Mouse (Mus musculus) retina, postnatal 1 day (tissue): ENCODE results near the gene Adora2a.
"Not testable (repeated sequence)": the region's sequence is repeated elsewhere in the genome, so short reads cannot be mapped to it uniquely, and the experiment has no call there.

Source experiments
- DNase-seq: peaks from one replicate; pipeline ENCODE4 v3.0.0-alpha.2; 2012

Adora2a gene

GRCm38 (mm10) chr10:75316872-75316907 is at the start of gene Adora2a:
TSS of gene Adora2a (plus strand) at chr10:75316877.
- DNase-seq, result no peak

- DNase-seq, result no peak
Observed at GRCm38 (mm10) chr10:75273020-75273419, 43.7 kb upstream of the Adora2a start.

- DNase-seq, result no peak
Observed at GRCm38 (mm10) chr10:75276427-75277013, 40.2 kb upstream of the Adora2a start.

- peak; percentile 32 for DNase-seq
Observed at GRCm38 (mm10) chr10:75277501-75277900, 39.2 kb upstream of the Adora2a start.

GRCm38 (mm10) chr10:75282648-75283047 is 34.0 kb upstream of the Adora2a start:
- DNase-seq, result no peak

- DNase-seq, result no peak
Observed at GRCm38 (mm10) chr10:75283821-75284220, 32.9 kb upstream of the Adora2a start.

- DNase-seq, result no peak
Observed at GRCm38 (mm10) chr10:75288579-75288978, 28.1 kb upstream of the Adora2a start.

GRCm38 (mm10) chr10:75289392-75289791 is 27.3 kb upstream of the Adora2a start:
- no peak for DNase-seq

GRCm38 (mm10) chr10:75290650-75291049 is 26.0 kb upstream of the Adora2a start:
- DNase-seq, result no peak

- no peak for DNase-seq
Observed at GRCm38 (mm10) chr10:75291338-75291737, 25.3 kb upstream of the Adora2a start.

- DNase-seq, result not testable (repeated sequence)
Observed at GRCm38 (mm10) chr10:75292206-75292605, 24.5 kb upstream of the Adora2a start.

GRCm38 (mm10) chr10:75293288-75293687 is 23.4 kb upstream of the Adora2a start:
- no peak for DNase-seq

GRCm38 (mm10) chr10:75294362-75294761 is 22.3 kb upstream of the Adora2a start:
- no peak for DNase-seq

- no peak for DNase-seq
Observed at GRCm38 (mm10) chr10:75294926-75295325, 21.8 kb upstream of the Adora2a start.

GRCm38 (mm10) chr10:75298608-75299007 is 18.1 kb upstream of the Adora2a start:
- DNase-seq, result no peak

GRCm38 (mm10) chr10:75299785-75300418 is 16.8 kb upstream of the Adora2a start:
- no peak for DNase-seq

GRCm38 (mm10) chr10:75301195-75301806 is 15.4 kb upstream of the Adora2a start:
- DNase-seq, result no peak

GRCm38 (mm10) chr10:75301937-75302336 is 14.7 kb upstream of the Adora2a start:
- no peak for DNase-seq

- DNase-seq, result no peak
Observed at GRCm38 (mm10) chr10:75302536-75302935, 14.1 kb upstream of the Adora2a start.

- DNase-seq, result no peak
Observed at GRCm38 (mm10) chr10:75303324-75304048, 13.2 kb upstream of the Adora2a start.

GRCm38 (mm10) chr10:75304049-75304405 is 12.7 kb upstream of the Adora2a start:
- no peak for DNase-seq

GRCm38 (mm10) chr10:75304413-75304812 is 12.3 kb upstream of the Adora2a start:
- DNase-seq, result no peak

- DNase-seq, result no peak
Observed at GRCm38 (mm10) chr10:75307130-75307529, 9.5 kb upstream of the Adora2a start.

- no peak for DNase-seq
Observed at GRCm38 (mm10) chr10:75312361-75312760, 4.3 kb upstream of the Adora2a start.
